Mouse (Mus musculus): ENCODE measurements around the gene Ppp1r13l. TPM values are rescaled to one million over a fixed set of nuclear protein-coding genes. Genes with fewer than 3 reads are reported as not detected.
A peak's percentile ranks its signal among the peaks of the same experiment; 100 is the strongest.

Ppp1r13l gene
- polyA plus RNA-seq, 3 experiments from 2014 or later = not detected

GRCm38 (mm10) chr7:19420821-19421636, 61.5 kb downstream of the Ppp1r13l start:
- ATAC-seq = peak; percentile 97

- no peak for ATAC-seq
Observed at GRCm38 (mm10) chr7:19423083-19423482, 63.5 kb downstream of the Ppp1r13l start.

- ATAC-seq = no peak
Observed at GRCm38 (mm10) chr7:19424051-19424450, 64.5 kb downstream of the Ppp1r13l start.

GRCm38 (mm10) chr7:19426349-19426748, 66.8 kb downstream of the Ppp1r13l start:
- ATAC-seq = no peak

- no peak for ATAC-seq
Observed at GRCm38 (mm10) chr7:19426888-19427287, 67.3 kb downstream of the Ppp1r13l start.

Other genes with a start within 250 kb of the Ppp1r13l start
- gene Gm4969, start 241.4 kb upstream of the Ppp1r13l start, polyA plus RNA-seq (2017; shearing (Covaris generic)) = under 1 TPM in 1 of 3 experiments, not detected in 2; 0.11 TPM
- gene Fbxo46, start 239.9 kb upstream of the Ppp1r13l start, polyA plus RNA-seq (2017; shearing (Covaris generic)) = 10 to 100 TPM; 18.3 to 20.6 (median 20.0) TPM
- gene Qpctl, start 210.5 kb upstream of the Ppp1r13l start, polyA plus RNA-seq (2017; shearing (Covaris generic)) = 10 to 100 TPM in 1 of 3 experiments, 1 to 10 TPM in 2; 7.7 to 10.0 (median 8.5) TPM
- gene Snrpd2, start 210.0 kb upstream of the Ppp1r13l start, polyA plus RNA-seq (2017; shearing (Covaris generic)) = 10 to 100 TPM; 73.5 to 94.3 (median 75.9) TPM
- not detected for gene Gipr, start 193.6 kb upstream of the Ppp1r13l start, polyA plus RNA-seq (2017; shearing (Covaris generic))
- gene Eml2, start 183.3 kb upstream of the Ppp1r13l start, polyA plus RNA-seq (2017; shearing (Covaris generic)) = 10 to 100 TPM; 10.2 to 16.5 (median 16.5) TPM
- gene Gpr4, start 147.2 kb upstream of the Ppp1r13l start, polyA plus RNA-seq (2017; shearing (Covaris generic)) = under 1 TPM in 1 of 3 experiments, not detected in 2; 0.13 TPM
- gene Opa3, start 131.4 kb upstream of the Ppp1r13l start, polyA plus RNA-seq (2017; shearing (Covaris generic)) = 10 to 100 TPM; 14.3 to 20.8 (median 16.6) TPM
- gene Vasp, start 87.9 kb upstream of the Ppp1r13l start, polyA plus RNA-seq (2017; shearing (Covaris generic)) = 100 to 1,000 TPM in 1 of 3 experiments, 10 to 100 TPM in 2; 74.0 to 103 (median 94.6) TPM
- gene Ppm1n, start 79.7 kb upstream of the Ppp1r13l start, polyA plus RNA-seq (2017; shearing (Covaris generic)) = 1 to 10 TPM in 2 of 3 experiments, under 1 TPM in 1; 0.74 to 3.1 (median 2.1) TPM
- gene Rtn2, start 77.1 kb upstream of the Ppp1r13l start, polyA plus RNA-seq (2017; shearing (Covaris generic)) = not detected
- 1 to 10 TPM in 2 of 3 experiments, under 1 TPM in 1; 0.98 to 8.0 (median 2.0) TPM for gene Fosb, start 49.7 kb upstream of the Ppp1r13l start, polyA plus RNA-seq (2017; shearing (Covaris generic))
- gene Ercc1, start 15.0 kb upstream of the Ppp1r13l start, polyA plus RNA-seq (2017; shearing (Covaris generic)) = 10 to 100 TPM; 51.1 to 68.7 (median 55.2) TPM
- 10 to 100 TPM in 2 of 3 experiments, 1 to 10 TPM in 1; 8.9 to 22.4 (median 17.6) TPM for gene Cd3eap, start 266 bp upstream of the Ppp1r13l start, polyA plus RNA-seq (2017; shearing (Covaris generic))
- gene Ercc2, start 22.3 kb downstream of the Ppp1r13l start, polyA plus RNA-seq (2017; shearing (Covaris generic)) = 10 to 100 TPM in 2 of 3 experiments, 1 to 10 TPM in 1; 7.8 to 10.9 (median 10.8) TPM
- 1 to 10 TPM; 1.5 to 4.8 (median 2.7) TPM for gene Klc3, start 44.4 kb downstream of the Ppp1r13l start, polyA plus RNA-seq (2017; shearing (Covaris generic))
- gene Ckm, start 45.0 kb downstream of the Ppp1r13l start, polyA plus RNA-seq (2017; shearing (Covaris generic)) = under 1 TPM in 1 of 3 experiments, not detected in 2; 0.25 TPM
- 1 to 10 TPM in 1 of 3 experiments, under 1 TPM in 2; 0.87 to 1.3 (median 0.89) TPM for gene Mark4, start 99.1 kb downstream of the Ppp1r13l start, polyA plus RNA-seq (2017; shearing (Covaris generic))
- gene Exoc3l2, start 103.6 kb downstream of the Ppp1r13l start, polyA plus RNA-seq (2017; shearing (Covaris generic)) = not detected
- under 1 TPM; 0.63 to 0.99 (median 0.65) TPM for gene Bloc1s3, start 148.6 kb downstream of the Ppp1r13l start, polyA plus RNA-seq (2017; shearing (Covaris generic))
- gene Trappc6a, start 148.6 kb downstream of the Ppp1r13l start, polyA plus RNA-seq (2017; shearing (Covaris generic)) = 10 to 100 TPM; 24.6 to 47.8 (median 43.3) TPM
- not detected for gene Nkpd1, start 158.1 kb downstream of the Ppp1r13l start, polyA plus RNA-seq (2017; shearing (Covaris generic))
- 1 to 10 TPM; 2.5 to 5.3 (median 2.8) TPM for gene Ppp1r37, start 203.3 kb downstream of the Ppp1r13l start, polyA plus RNA-seq (2017; shearing (Covaris generic))
- 1 to 10 TPM in 2 of 3 experiments, under 1 TPM in 1; 0.87 to 2.3 (median 2.0) TPM for gene Zfp296, start 217.5 kb downstream of the Ppp1r13l start, polyA plus RNA-seq (2017; shearing (Covaris generic))
- 100 to 1,000 TPM in 1 of 3 experiments, 10 to 100 TPM in 2; 77.6 to 107 (median 89.0) TPM for gene Gemin7, start 217.8 kb downstream of the Ppp1r13l start, polyA plus RNA-seq (2017; shearing (Covaris generic))
- gene Clasrp, start 244.7 kb downstream of the Ppp1r13l start, polyA plus RNA-seq (2017; shearing (Covaris generic)) = 10 to 100 TPM in 1 of 3 experiments, 1 to 10 TPM in 2; 8.1 to 10.8 (median 9.8) TPM